Mouse (Mus musculus) kidney, embryonic 16.5 days (tissue): ENCODE results near the gene Sh3bp4. TPM values are rescaled to one million over a fixed set of nuclear protein-coding genes. Genes with fewer than 3 reads are reported as not detected.
A peak's percentile ranks its signal among the peaks of the same experiment; 100 is the strongest.

ENCODE experiments used
- ATAC-seq: fragments of 200-750 bp; cut with Nextera tagmentation; 2 replicates; pipeline ENCODE4 v1.8.0; 2017; ENCODE audit warnings: moderate TSS enrichment; ENCODE audit not compliant: low FRiP score, low TSS enrichment
- H3K27ac ChIP-seq: fragments of 300-500 bp; sonication (generic); 2 replicates; pipeline ENCODE4 v1.5.1; 2014; ENCODE audit warnings: low read length
- H3K27me3 ChIP-seq: fragments of 300-500 bp; sonication (generic); 2 replicates; pipeline ENCODE4 v1.6.1; 2014; ENCODE audit warnings: low read length, control low read depth, mixed read lengths; ENCODE audit not compliant: insufficient read depth
- H3K36me3 ChIP-seq: fragments of 300-500 bp; sonication (generic); 2 replicates; pipeline ENCODE4 v1.6.1; 2014; ENCODE audit warnings: low read length, control low read depth, mixed read lengths; ENCODE audit not compliant: insufficient read depth
- H3K4me1 ChIP-seq: fragments of 300-500 bp; sonication (generic); 2 replicates; pipeline ENCODE4 v1.6.1; 2014; ENCODE audit warnings: low read length, control low read depth, mixed read lengths; ENCODE audit not compliant: insufficient read depth
- H3K4me2 ChIP-seq: fragments of 300-500 bp; sonication (generic); replicated peaks from 2 replicates; pipeline ENCODE4 v1.6.1; 2014; ENCODE audit warnings: low read depth, low read length
- H3K4me3 ChIP-seq: fragments of 300-500 bp; sonication (generic); 2 replicates; pipeline ENCODE4 v1.5.1; 2014; ENCODE audit warnings: mild to moderate bottlenecking, low read length
- H3K9ac ChIP-seq: fragments of 300-500 bp; sonication (generic); replicated peaks from 2 replicates; pipeline ENCODE4 v1.6.1; 2014; ENCODE audit warnings: low read length
- H3K9me3 ChIP-seq: fragments of 300-500 bp; sonication (generic); 2 replicates; pipeline ENCODE4 v1.6.1; 2016; ENCODE audit warnings: low read length, control low read depth
- WGBS: fragments of 180-500 bp; shearing (Covaris S2); extraction: QIAGEN DNeasy Blood & Tissue Kit; methylation state at CpG from one replicate; pipeline ENCODE4 v1.1.7; 2014; 5-methylcytosine and 5-hydroxymethylcytosine counted together
- polyA plus RNA-seq: library from polyadenylated mRNA; unstranded; fragments of >200 nt; fragmentation: Nextera tagmentation; extraction: Ambion mirVana; gene quantifications from 2 replicates; pipeline ENCODE4 v1.2.1, GENCODE M21; 2015

Gene Sh3bp4
- polyA plus RNA-seq, 1 experiment from 2014 or later = 29.1 TPM

DNA sequence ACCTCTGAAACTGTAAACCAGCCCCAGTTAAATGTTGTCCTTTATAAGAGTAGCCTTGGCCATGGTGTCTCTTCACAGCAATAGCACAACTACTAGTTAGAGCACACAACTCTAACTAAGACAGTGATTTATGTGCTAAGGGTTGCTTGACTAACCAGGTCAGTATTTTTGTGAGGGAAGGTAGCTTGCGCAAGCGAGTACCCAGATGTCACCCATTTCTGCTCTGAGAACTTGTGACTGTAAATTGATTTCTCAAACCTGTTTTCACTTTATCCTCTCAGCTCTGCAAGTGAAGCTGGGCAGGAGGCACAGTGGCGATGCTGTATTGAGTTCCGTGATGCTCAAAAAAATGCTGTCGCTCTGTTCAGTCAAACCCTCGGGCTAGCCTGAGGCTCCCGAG is 117.2 kb downstream of the Sh3bp4 start:
- no peak overlapping the region for H3K4me3 ChIP-seq
- no peaks in the 10 kb centered on the region for H3K36me3 ChIP-seq
- peaks cover 32% of the 10 kb centered on the region for H3K4me1 ChIP-seq
- no peak overlapping the region for H3K27ac ChIP-seq
- H3K9ac ChIP-seq = no peak overlapping the region
- H3K4me2 ChIP-seq = no peak overlapping the region
- 85% methylated on average over 7 of the region's 7 CpGs for WGBS
- no peaks in the 10 kb centered on the region for H3K27me3 ChIP-seq
- ATAC-seq = no peak
- no peaks in the 10 kb centered on the region for H3K9me3 ChIP-seq

DNA sequence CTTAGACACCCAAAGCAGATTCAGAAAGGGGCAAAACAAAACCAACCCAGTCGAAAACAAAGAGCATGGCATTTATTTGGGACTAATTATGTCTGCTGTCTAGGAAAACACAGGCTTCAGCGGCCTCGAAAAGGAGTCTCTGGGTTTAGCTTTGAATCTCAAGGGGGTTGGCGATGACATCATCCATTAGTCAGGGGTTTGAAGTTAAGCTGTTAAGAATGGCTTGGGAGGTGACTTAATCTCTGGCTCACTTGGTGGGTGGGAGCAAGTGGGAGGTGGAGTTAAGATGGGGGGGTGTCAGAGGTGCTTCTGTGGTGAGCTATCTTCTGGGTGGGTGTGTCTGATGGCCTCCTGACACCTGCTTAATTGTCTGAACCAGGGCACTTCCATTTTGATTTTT is 117.9 kb downstream of the Sh3bp4 start:
- H3K36me3 ChIP-seq = no peaks in the 10 kb centered on the region
- H3K4me3 ChIP-seq = no peak overlapping the region
- H3K4me1 ChIP-seq = peaks cover 31% of the 10 kb centered on the region
- no peak for ATAC-seq
- H3K9ac ChIP-seq = no peak overlapping the region
- no peaks in the 10 kb centered on the region for H3K9me3 ChIP-seq
- WGBS = 53% methylated on average over 4 of the region's 4 CpGs
- H3K27ac ChIP-seq = no peak overlapping the region
- H3K27me3 ChIP-seq = no peaks in the 10 kb centered on the region
- no peak overlapping the region for H3K4me2 ChIP-seq

DNA sequence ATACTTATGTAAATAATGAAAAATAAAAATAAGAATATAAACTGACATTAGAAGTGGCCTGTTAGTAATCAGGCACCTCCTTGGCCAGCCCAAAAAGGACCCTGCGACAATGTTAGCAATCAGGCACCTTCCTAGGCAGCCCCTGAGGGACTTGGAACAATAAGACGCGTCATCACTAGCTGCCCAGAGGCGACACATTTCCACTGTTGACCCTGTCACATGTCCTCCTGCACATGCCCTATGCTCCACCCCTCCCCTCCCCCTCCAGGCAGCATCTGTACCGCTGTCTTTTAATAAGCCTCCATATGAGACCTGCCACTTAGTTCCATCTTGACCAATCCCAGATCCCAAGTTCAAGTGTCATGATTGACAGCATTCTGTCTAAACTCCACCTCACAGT is 119.0 kb downstream of the Sh3bp4 start:
- Histone ChIP-seq H3K27me3 (no peaks in the 10 kb centered on the region), H3K9me3 (no peaks in the 10 kb centered on the region), H3K4me3 (no peak overlapping the region), H3K27ac (no peak overlapping the region), H3K4me1 (peaks cover 25% of the 10 kb centered on the region), H3K36me3 (no peaks in the 10 kb centered on the region), H3K4me2 (no peak overlapping the region), H3K9ac (no peak overlapping the region)
- WGBS = 60% methylated on average over 5 of the region's 5 CpGs
- no peak for ATAC-seq

GRCm38 (mm10) chr1:89190621-89191020 is 120.4 kb downstream of the Sh3bp4 start:
- no peak for ATAC-seq
- 17% methylated on average over 7 of the region's 7 CpGs for WGBS
- no peak overlapping the region for H3K4me3 ChIP-seq
- no peak overlapping the region for H3K9ac ChIP-seq
- H3K36me3 ChIP-seq = no peaks in the 10 kb centered on the region
- H3K4me2 ChIP-seq = no peak overlapping the region
- H3K27ac ChIP-seq = peak overlapping the region; percentile 37
- H3K9me3 ChIP-seq = no peaks in the 10 kb centered on the region
- H3K4me1 ChIP-seq = peaks cover 29% of the 10 kb centered on the region
- no peaks in the 10 kb centered on the region for H3K27me3 ChIP-seq

GRCm38 (mm10) chr1:89191127-89191740 is 121.0 kb downstream of the Sh3bp4 start:
- 14% methylated on average over 11 of the region's 11 CpGs for WGBS
- peak; percentile 72 for ATAC-seq
- Histone ChIP-seq H3K4me2 (0 out of 2 replicates have a peak overlapping the region, but pooled peaks have one; percentile 13), H3K9me3 (no peaks in the 10 kb centered on the region), H3K4me3 (no peak overlapping the region), H3K27ac (peak overlapping the region; percentile 82), H3K36me3 (no peaks in the 10 kb centered on the region), H3K4me1 (peaks cover 29% of the 10 kb centered on the region), H3K27me3 (no peaks in the 10 kb centered on the region), H3K9ac (no peak overlapping the region)

GRCm38 (mm10) chr1:89192536-89193220 is 122.5 kb downstream of the Sh3bp4 start:
- no peak overlapping the region for H3K4me3 ChIP-seq
- H3K4me1 ChIP-seq = peaks cover 29% of the 10 kb centered on the region
- WGBS = 73% methylated on average over 11 of the region's 11 CpGs
- no peaks in the 10 kb centered on the region for H3K27me3 ChIP-seq
- no peak overlapping the region for H3K9ac ChIP-seq
- no peaks in the 10 kb centered on the region for H3K36me3 ChIP-seq
- no peak overlapping the region for H3K27ac ChIP-seq
- no peak for ATAC-seq
- no peak overlapping the region for H3K4me2 ChIP-seq
- H3K9me3 ChIP-seq = no peaks in the 10 kb centered on the region

- H3K9me3 ChIP-seq = no peaks in the 10 kb centered on the region
- H3K9ac ChIP-seq = no peak overlapping the region
- H3K4me2 ChIP-seq = no peak overlapping the region
- WGBS = 70% methylated on average over 7 of the region's 7 CpGs
- no peaks in the 10 kb centered on the region for H3K27me3 ChIP-seq
- H3K27ac ChIP-seq = no peak overlapping the region
- no peak for ATAC-seq
- no peak overlapping the region for H3K4me3 ChIP-seq
- H3K4me1 ChIP-seq = peaks cover 29% of the 10 kb centered on the region
- no peaks in the 10 kb centered on the region for H3K36me3 ChIP-seq
Measured at GRCm38 (mm10) chr1:89193576-89193975, 123.4 kb downstream of the Sh3bp4 start.

DNA sequence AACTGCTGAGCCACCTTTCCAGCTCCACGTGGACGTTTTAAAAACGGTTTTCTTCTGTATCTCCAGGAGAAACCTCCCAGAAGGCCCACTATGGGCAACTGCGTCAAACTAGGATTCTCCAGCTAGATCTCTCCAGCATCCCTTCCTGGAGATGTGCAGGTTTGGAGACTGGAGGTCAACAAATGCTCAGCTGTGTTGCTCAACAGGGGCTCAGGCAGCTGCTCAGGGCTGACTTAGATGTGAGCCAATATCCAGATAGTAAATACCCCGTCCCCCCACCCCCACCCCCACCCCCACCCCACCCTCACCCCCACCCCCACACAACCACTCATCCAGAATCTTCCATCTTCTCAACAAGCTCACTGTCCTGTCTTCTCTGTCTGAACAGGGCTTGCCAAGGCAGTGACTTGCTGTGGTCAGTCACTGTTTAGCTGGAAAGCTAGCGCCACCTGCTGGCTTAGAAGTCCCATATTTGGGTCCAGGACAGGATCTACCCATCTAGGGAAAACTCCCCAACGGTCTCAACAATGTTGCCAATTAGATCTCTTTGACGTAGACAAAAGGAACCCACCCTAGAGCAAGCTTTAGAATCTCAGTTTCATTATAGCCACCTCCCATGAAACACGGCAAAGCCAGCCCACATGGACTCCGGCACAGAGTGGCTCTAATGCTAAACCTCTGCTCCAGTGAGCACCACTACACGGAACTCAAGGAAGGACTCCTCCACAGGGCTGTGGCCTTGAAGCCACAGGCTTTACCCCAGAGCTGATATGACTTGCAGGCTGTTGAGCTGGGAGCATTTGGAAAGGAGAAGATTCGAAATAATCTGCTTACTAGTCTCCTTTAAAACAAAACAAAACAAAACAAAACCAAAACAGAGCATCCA is 125.9 kb downstream of the Sh3bp4 start:
- Histone ChIP-seq H3K4me3 (no peak overlapping the region), H3K9ac (no peak overlapping the region), H3K27me3 (no peaks in the 10 kb centered on the region), H3K9me3 (no peaks in the 10 kb centered on the region), H3K27ac (no peak overlapping the region), H3K36me3 (no peaks in the 10 kb centered on the region), H3K4me1 (peaks cover 13% of the 10 kb centered on the region), H3K4me2 (no peak overlapping the region)
- peak; percentile 82 for ATAC-seq
- WGBS = 43% methylated on average over 12 of the region's 12 CpGs
